Mouse (Mus musculus) stomach, postnatal 0 days (tissue): ENCODE measurements at regions not wholly inside any gene's neighbourhood (a gene's known extent, or its start where the extent isn't known, plus 50 kb on each side); places are given as distances from the start of the nearest gene placed in this dataset.

Experiments
- ATAC-seq: fragments of 200-750 bp; cut with Nextera tagmentation; 2 replicates; pipeline ENCODE4 v1.8.0; 2017; ENCODE audit not compliant: low FRiP score, low TSS enrichment
- DNase-seq: peaks from one replicate; pipeline ENCODE4 v3.0.0-alpha.2; 2016; ENCODE audit warnings: low spot score
- H3K27ac ChIP-seq: fragments of 300-500 bp; sonication (generic); replicated peaks from 2 replicates; pipeline ENCODE4 v1.5.1; 2014; ENCODE audit warnings: mild to moderate bottlenecking, control low read depth
- H3K27me3 ChIP-seq: fragments of 300-500 bp; sonication (generic); 2 replicates; pipeline ENCODE4 v1.6.1; 2014; ENCODE audit warnings: low read length; ENCODE audit not compliant: control insufficient read depth, insufficient read depth
- H3K36me3 ChIP-seq: fragments of 300-500 bp; sonication (generic); 2 replicates; pipeline ENCODE4 v1.6.1; 2014; ENCODE audit warnings: low read length, mixed read lengths; ENCODE audit not compliant: control insufficient read depth, insufficient read depth
- H3K4me1 ChIP-seq: fragments of 300-500 bp; sonication (generic); replicated peaks from 2 replicates; pipeline ENCODE4 v1.6.1; 2014; ENCODE audit warnings: antibody characterized with exemption; ENCODE audit not compliant: control insufficient read depth, insufficient read depth
- H3K4me2 ChIP-seq: fragments of 300-500 bp; sonication (generic); replicated peaks from 2 replicates; pipeline ENCODE4 v1.6.1; 2014; ENCODE audit warnings: low read depth, mild to moderate bottlenecking, control low read depth, moderate library complexity
- H3K4me3 ChIP-seq: fragments of 300-500 bp; sonication (generic); 2 replicates; pipeline ENCODE4 v1.5.1; 2014; ENCODE audit warnings: low read depth, low read length, control low read depth
- H3K9ac ChIP-seq: fragments of 300-500 bp; sonication (generic); 2 replicates; pipeline ENCODE4 v1.6.1; 2014; ENCODE audit warnings: mild to moderate bottlenecking, low read length, control low read depth, mixed read lengths
- H3K9me3 ChIP-seq: fragments of 300-500 bp; sonication (generic); 2 replicates; pipeline ENCODE4 v1.6.1; 2016; ENCODE audit warnings: low read length; ENCODE audit not compliant: control insufficient read depth
- CTCF ChIP-seq: IDR thresholded peaks from 2 replicates; pipeline ENCODE4 v1.5.1; 2016; ENCODE audit warnings: antibody characterized with exemption, low read depth, mild to moderate bottlenecking, moderate library complexity
- EP300 ChIP-seq: optimal IDR thresholded peaks from 2 replicates; pipeline ENCODE3; 2016; ENCODE audit warnings: antibody characterized with exemption
- WGBS: fragments of 180-500 bp; shearing (Covaris S2); extraction: QIAGEN DNeasy Blood & Tissue Kit; methylation state at CpG from one replicate; pipeline ENCODE4 v1.1.7; 2014; 5-methylcytosine and 5-hydroxymethylcytosine counted together

DNA sequence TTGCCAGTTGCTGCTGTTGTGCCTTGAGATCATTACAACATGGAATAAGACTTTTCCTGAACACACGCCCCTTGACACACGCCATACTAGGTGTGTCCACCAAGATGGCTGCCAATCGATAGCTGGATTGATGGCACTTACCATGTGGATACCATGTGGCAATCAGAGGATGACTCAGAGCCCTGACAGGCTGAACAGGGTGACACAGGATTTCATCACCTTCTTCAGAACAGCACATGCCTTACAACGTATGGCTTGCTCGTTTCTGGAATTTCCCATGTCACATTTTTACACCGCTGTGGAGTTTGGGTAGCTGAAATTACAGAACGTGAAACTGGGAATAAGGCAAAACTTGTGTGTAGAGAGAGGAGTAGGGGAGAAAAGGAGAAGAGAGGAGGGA is 92.9 kb downstream of the Psmg1 start:
- DNase-seq (no peak), ATAC-seq (peak; percentile 65; the same call in 1 of the 2 replicates)
- Histone ChIP-seq H3K27me3 (no peaks in the 10 kb centered on the region), H3K9me3 (no peaks in the 10 kb centered on the region), H3K27ac (no peak overlapping the region), H3K4me2 (no peak overlapping the region), H3K4me1 (no peaks in the 10 kb centered on the region), H3K36me3 (no peaks in the 10 kb centered on the region), H3K4me3 (no peak overlapping the region), H3K9ac (no peak overlapping the region)
- 74% methylated on average over 7 of the region's 7 CpGs for WGBS
- TF ChIP-seq CTCF (no peak), EP300 (no peak)

DNA sequence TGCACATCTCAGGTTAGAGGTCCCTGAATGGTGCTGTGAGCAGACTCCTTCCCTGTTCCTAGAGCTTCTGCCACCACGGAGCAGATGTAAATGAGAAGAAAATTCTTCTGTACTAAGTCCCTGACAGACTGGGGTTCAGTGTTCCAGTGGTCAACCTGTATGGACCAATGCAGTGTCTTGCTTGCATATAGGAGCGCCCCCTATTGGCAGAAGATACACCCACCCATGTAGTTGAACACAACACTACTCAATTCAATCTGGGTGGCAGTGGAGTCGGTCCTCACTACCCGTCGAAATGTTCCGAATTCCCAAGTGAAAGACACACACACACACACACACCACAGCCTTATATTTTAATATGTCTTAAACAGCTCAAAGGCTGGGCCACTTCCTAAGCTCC is 94.6 kb downstream of the Psmg1 start:
- H3K36me3 ChIP-seq: no peaks in the 10 kb centered on the region
- H3K9me3 ChIP-seq: no peaks in the 10 kb centered on the region
- no peak overlapping the region for H3K9ac ChIP-seq
- no peaks in the 10 kb centered on the region for H3K27me3 ChIP-seq
- WGBS: 80% methylated on average over 6 of the region's 6 CpGs
- no peak for TF ChIP-seq EP300
- peak; percentile 47 for TF ChIP-seq CTCF
- DNase-seq (no peak), ATAC-seq (no peak)
- H3K4me3 ChIP-seq: no peak overlapping the region
- no peaks in the 10 kb centered on the region for H3K4me1 ChIP-seq
- H3K4me2 ChIP-seq: no peak overlapping the region
- no peak overlapping the region for H3K27ac ChIP-seq

DNA sequence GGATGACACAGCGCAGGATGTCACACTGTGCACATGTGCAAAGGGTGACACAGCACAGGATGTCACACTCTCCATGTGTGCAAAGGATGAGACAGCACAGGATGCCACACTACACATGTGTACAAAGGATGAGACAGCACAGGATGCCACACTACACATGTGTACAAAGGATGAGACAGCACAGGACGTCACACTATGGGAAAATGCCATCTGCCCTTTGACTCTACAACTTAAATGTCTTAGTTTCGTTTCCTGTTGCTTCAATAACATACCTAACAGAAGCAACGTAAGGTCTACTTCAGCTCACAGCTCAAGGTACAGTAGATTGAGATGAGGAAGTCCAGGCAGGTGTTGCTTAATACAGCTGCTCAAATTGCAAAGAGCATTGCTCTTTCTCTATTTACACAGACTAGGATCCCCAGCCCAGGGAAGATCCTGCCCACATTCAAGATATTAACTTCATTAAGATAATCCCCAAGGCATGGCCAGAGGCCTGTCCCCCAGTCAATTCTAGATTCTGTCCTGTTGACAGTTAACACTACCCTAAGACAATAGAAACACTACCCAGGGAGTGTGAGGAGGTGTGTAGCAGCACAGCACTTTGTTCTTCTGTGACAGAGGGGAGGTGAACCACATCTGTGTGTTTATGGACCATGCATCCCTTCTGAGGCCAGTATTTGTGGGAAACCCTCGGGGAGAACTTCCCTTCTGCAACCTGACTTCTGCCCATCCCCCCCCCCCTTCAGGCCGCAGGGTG is 97.0 kb downstream of the Psmg1 start:
- no peak overlapping the region for H3K4me2 ChIP-seq
- no peaks in the 10 kb centered on the region for H3K27me3 ChIP-seq
- DNase-seq (no peak), ATAC-seq (peak; percentile 59; the same call in 1 of the 2 replicates)
- no peaks in the 10 kb centered on the region for H3K4me1 ChIP-seq
- H3K9ac ChIP-seq: no peak overlapping the region
- H3K36me3 ChIP-seq: no peaks in the 10 kb centered on the region
- no peak overlapping the region for H3K27ac ChIP-seq
- H3K4me3 ChIP-seq: no peak overlapping the region
- WGBS: 65% methylated on average over 6 of the region's 6 CpGs
- TF ChIP-seq CTCF (no peak), EP300 (no peak)
- no peaks in the 10 kb centered on the region for H3K9me3 ChIP-seq

DNA sequence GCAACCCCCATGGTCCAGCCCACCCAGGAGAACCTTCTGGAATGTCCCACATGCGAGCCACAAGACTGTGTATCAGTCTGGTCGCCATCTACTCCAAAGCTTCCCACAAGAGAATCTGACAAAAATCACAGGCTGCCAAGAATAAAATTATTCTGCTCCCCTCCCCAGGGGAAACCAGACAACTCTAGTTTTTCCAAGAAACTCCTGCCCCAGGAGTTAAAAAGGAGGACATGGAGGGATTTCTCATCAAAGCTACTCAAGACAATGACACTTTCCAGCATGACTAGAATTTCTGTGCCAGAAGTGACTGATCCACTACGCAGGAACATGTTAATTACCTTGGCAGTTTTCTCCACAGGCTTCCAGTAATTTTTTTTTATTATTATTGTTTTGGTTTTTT is 98.4 kb downstream of the Psmg1 start:
- ATAC-seq: no peak
- no peak for DNase-seq

DNA sequence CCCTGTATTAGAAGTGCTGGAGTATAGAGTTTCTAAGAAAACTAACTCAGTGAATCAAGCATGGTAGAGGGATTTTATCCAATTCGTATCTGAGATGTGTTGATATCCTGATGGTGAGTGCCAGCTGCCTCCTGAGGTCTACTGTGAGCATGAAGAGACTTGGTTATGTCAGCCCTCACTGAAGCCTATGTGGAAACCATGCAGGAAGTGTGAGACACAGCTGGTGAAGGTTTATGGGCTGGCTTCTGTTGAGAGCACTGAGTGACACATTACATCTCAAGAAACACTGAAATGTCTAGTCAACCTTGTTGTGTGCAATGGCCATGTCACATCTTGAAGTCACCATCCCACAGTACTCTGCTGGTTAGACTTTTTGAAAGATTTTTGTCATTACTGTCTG is 104.6 kb downstream of the Psmg1 start:
- no peaks in the 10 kb centered on the region for H3K27me3 ChIP-seq
- WGBS: 97% methylated on average over 1 of the region's 1 CpGs
- H3K4me1 ChIP-seq: no peaks in the 10 kb centered on the region
- no peak overlapping the region for H3K27ac ChIP-seq
- ATAC-seq: no peak
- TF ChIP-seq CTCF: no peak
- no peak for TF ChIP-seq EP300
- H3K36me3 ChIP-seq: no peaks in the 10 kb centered on the region
- no peak for DNase-seq
- H3K9me3 ChIP-seq: no peaks in the 10 kb centered on the region
- no peak overlapping the region for H3K4me3 ChIP-seq
- H3K4me2 ChIP-seq: no peak overlapping the region
- no peak overlapping the region for H3K9ac ChIP-seq

More for the DNA sequence above, 98.4 kb downstream of the Psmg1 start:
- Histone ChIP-seq H3K27ac (no peak overlapping the region), H3K4me3 (no peak overlapping the region), H3K9ac (no peak overlapping the region), H3K4me2 (no peak overlapping the region), H3K4me1 (no peaks in the 10 kb centered on the region), H3K9me3 (no peaks in the 10 kb centered on the region), H3K36me3 (no peaks in the 10 kb centered on the region), H3K27me3 (no peaks in the 10 kb centered on the region)
- TF ChIP-seq EP300 (no peak), CTCF (no peak)
- 72% methylated on average over 3 of the region's 3 CpGs for WGBS

DNA sequence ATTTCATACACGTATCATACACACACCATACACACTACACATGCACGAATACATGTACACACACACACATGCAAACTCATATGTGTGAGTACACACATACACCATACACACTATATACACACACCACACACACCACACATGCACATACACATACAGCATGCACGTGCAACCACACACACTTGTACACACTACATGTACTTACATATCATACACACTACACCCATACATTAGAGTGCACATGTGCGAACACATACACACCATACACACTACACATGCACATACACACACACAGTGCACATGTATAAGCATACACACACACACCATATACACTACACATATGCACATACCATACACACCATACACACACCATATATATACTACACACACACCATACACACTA is 117.5 kb downstream of the Psmg1 start:
- Histone ChIP-seq H3K4me2 (no peak overlapping the region), H3K36me3 (no peaks in the 10 kb centered on the region), H3K9me3 (no peaks in the 10 kb centered on the region), H3K27ac (no peak overlapping the region), H3K9ac (no peak overlapping the region), H3K27me3 (no peaks in the 10 kb centered on the region), H3K4me1 (no peaks in the 10 kb centered on the region), H3K4me3 (no peak overlapping the region)
- 97% methylated on average over 4 of the region's 4 CpGs for WGBS
- ATAC-seq (no peak), DNase-seq (no peak)
- TF ChIP-seq CTCF: no peak
